8 mouse cellular contexts compared by ENCODE assay signal in genomic region chr16:25376720-25377373, GRCm38 (mm10).
DNase-seq lines count a peak whose midpoint lies in the region; ATAC-seq lines count a peak whose summit lies in the region.

No protein-coding gene starts in this region.

- no peak overlapping the region for H3K4me3 ChIP-seq in embryonic facial prominence, embryonic 14.5 days (ENCODE audit: low read depth, low read length)
- H3K4me3 ChIP-seq in heart, embryonic 10.5 days, result no peak overlapping the region

- peak; percentile 83 for ATAC-seq in embryonic facial prominence, embryonic 14.5 days (ENCODE audit: low read depth)

- no peak overlapping the region for H3K9ac ChIP-seq in embryonic facial prominence, embryonic 14.5 days (ENCODE audit: low read depth, low read length)

- 42% methylated on average over 14 of the region's 14 CpGs for WGBS in embryonic facial prominence, embryonic 14.5 days
- 41% methylated on average over 14 of the region's 14 CpGs for WGBS in heart, embryonic 10.5 days

- peak; percentile 97 for DNase-seq in 3T3-L1 (ENCODE audit: low read depth, low spot score)
- peak; percentile 83 for DNase-seq in adrenal gland, postnatal 10 days
- DNase-seq in embryonic facial prominence, embryonic 14.5 days (ENCODE audit: low spot score), result peak; percentile 84
- DNase-seq in heart, embryonic 10.5 days (ENCODE audit: low spot score), result peak; percentile 84
- DNase-seq in kidney, postnatal 25 days, result peak; percentile 82 to 89
- DNase-seq in lung, adult 18-20 months, result peak; percentile 76 to 79
- DNase-seq in ovary, adult 18-20 months (ENCODE audit: low spot score), result peak; percentile 46
- peak; percentile 35 for DNase-seq in thymus, postnatal 0 days (ENCODE audit: low spot score)

- H3K4me2 ChIP-seq in embryonic facial prominence, embryonic 14.5 days (ENCODE audit: low read depth, low read length), result no peak overlapping the region

- no peaks in the 10 kb centered on the region for H3K36me3 ChIP-seq in embryonic facial prominence, embryonic 14.5 days (ENCODE audit: control insufficient read depth, insufficient read depth, low read length)
- H3K36me3 ChIP-seq in heart, embryonic 10.5 days, result no peaks in the 10 kb centered on the region

- H3K27ac ChIP-seq in embryonic facial prominence, embryonic 14.5 days (replicated peaks; ENCODE audit: low read depth, low read length), result no peak overlapping the region
- no peak overlapping the region for H3K27ac ChIP-seq in heart, embryonic 10.5 days

- no peaks in the 10 kb centered on the region for H3K9me3 ChIP-seq in embryonic facial prominence, embryonic 14.5 days (ENCODE audit: control insufficient read depth, low read length)
- no peaks in the 10 kb centered on the region for H3K9me3 ChIP-seq in heart, embryonic 10.5 days

- H3K27me3 ChIP-seq in embryonic facial prominence, embryonic 14.5 days (replicated peaks; ENCODE audit: control insufficient read depth, insufficient read depth, low read length), result no peaks in the 10 kb centered on the region
- no peaks in the 10 kb centered on the region for H3K27me3 ChIP-seq in heart, embryonic 10.5 days (ENCODE audit: insufficient read depth, poor library complexity, severe bottlenecking)

- no peaks in the 10 kb centered on the region for H3K4me1 ChIP-seq in embryonic facial prominence, embryonic 14.5 days (ENCODE audit: control insufficient read depth, insufficient read depth, low read length)
- H3K4me1 ChIP-seq in heart, embryonic 10.5 days, result no peaks in the 10 kb centered on the region

Comparison
In these comparisons a context has a peak if more than half of its experiments do, and no peak if none do; other contexts are left out.
1. DNase-seq: peak in every context shown above with its lines; median percentile 97 in 3T3-L1; 86 in kidney, postnatal 25 days; 84 in embryonic facial prominence, embryonic 14.5 days; 84 in heart, embryonic 10.5 days; 83 in adrenal gland, postnatal 10 days; 78 in lung, adult 18-20 months; 46 in ovary, adult 18-20 months; 35 in thymus, postnatal 0 days.